Mouse (Mus musculus) MN1 (cell line): ENCODE measurements around the gene Gdpd1.
A peak's percentile ranks its signal among the peaks of the same experiment; 100 is the strongest.
"Not testable (repeated sequence)": the region's sequence is repeated elsewhere in the genome, so short reads cannot be mapped to it uniquely, and the experiment has no call there.

ENCODE experiments used
- DNase-seq: peaks from one replicate; pipeline ENCODE4 v3.0.0-alpha.2; 2016; ENCODE audit warnings: low spot score

Gene Gdpd1

GRCm38 (mm10) chr11:87073866-87074440 is at the start of gene Gdpd1:
Gdpd1 (minus strand) TSS chr11:87074062.
- peak; percentile 94 for DNase-seq

- no peak for DNase-seq
These were observed 48.0 kb upstream of the Gdpd1 start for GRCm38 (mm10) chr11:87121864-87122263.

GRCm38 (mm10) chr11:87110172-87110909 is 36.5 kb upstream of the Gdpd1 start:
- no peak for DNase-seq

DNA sequence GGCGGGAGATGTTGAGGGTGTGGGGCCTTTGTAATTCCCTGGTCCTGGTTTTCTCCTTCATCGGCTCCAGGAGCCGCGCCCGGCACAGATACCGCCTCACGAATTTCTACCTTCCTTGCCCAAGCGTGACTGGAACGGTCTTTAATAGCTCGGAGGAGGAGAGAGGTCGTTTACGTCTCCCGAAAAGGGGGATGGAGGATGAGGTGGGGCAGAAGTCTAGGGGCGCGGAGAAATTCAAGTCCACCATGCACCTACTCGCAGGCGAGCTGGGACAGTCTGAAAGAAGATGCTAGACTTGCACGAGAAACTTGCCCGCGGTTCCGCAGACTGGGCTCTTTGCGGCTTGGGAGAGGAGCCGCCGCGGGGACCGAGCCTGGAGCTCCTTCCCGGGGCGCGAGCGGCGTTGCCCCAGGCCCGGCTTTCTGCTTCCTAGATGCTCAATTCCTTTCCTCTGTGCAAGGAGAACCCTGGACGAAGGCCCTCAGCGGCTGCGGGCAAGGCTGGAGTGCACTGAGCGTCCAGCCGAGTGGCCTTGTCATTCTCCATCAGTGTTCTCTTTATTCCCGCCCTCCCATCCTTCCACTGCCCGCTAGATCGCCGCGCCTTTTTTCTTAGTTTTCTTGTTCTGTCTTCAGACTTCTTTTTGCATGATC is 35.8 kb upstream of the Gdpd1 start:
- peak; percentile 48 for DNase-seq

- peak; percentile 99 for DNase-seq
These were observed 35.1 kb upstream of the Gdpd1 start, which contains the start of gene Ska2 for GRCm38 (mm10) chr11:87108755-87109518. Ska2 (plus strand) TSS chr11:87109234.

DNA sequence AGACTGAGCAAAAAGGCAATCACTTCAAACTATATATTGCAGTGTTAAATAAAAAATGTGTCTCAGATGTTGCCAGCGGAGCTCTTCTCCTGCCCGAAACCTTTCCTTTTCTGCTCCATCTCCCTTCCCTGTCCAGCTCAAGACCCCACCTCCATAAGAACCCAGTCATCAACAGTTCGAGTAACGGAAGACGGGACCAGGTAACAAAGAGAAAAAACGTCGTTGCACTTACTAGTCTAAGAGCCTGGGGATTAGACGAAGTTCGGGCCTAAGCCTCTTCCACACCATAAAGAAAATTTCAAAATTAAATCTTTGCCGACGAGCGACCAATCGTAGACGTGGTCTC is 34.5 kb upstream of the Gdpd1 start, which contains the start of gene Prr11:
Gene Prr11, minus strand, starts transcription at position 300 of the 346 bp plus-strand sequence.
- DNase-seq, result no peak

DNA sequence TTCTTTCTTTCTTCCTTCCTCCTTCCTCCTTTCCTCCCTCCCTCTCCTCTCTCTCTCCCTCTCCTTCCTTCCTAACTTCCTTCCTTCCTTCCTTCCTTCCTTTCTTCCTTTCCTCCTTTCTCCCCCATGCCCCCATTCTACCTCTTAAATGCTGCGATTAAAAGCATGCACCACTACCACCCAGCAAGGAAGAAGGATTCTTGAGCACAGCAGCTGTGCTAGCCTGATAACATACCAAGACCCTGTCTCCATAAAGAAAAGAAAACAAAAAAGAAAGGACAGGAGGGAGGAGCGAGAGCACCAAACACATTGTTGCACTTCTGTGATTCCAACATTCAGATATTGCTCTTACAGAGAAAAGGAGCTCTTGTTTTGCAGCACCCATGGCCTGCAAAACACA is 13.3 kb upstream of the Gdpd1 start:
- no peak for DNase-seq

DNA sequence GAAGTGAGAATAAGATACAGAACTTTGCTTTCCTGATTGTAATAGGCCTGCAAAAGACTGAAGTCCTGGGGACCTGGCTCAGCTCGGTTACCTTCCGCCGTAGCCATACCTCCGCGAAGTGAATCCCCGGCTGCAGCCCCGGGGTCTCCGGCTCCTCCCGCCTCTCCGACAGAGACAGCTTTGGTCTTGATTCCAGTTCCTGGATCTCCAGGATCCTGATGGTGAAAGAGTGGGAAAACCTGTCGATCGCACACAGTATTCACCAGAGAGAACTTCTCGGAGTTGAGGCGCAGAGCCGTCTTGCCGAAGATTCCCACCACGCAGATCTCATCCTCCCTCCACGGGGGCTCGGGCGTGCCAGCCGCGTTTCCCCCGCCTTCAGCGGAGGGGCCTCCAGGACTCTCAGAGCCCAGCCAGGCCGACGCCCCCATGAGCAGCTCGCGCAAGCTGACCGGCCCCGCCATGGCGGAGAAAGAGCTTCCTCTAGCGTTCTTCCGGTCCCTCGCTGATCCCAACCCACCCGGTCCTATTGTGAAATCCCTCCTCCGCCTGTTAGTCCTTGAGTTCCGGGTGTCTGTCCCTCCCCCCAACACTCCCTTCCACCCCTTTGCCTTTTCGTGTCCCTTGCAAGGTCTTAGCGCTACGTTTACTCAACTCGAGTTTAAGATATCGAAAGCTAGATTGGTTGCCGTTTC is 12.6 kb upstream of the Gdpd1 start, which contains the start of gene Smg8:
Gene Smg8, minus strand, starts transcription at position 485 of the 695 bp plus-strand sequence.
- DNase-seq, result peak; percentile 86

GRCm38 (mm10) chr11:87085461-87085860 is 11.6 kb upstream of the Gdpd1 start:
- DNase-seq, result no peak

DNA sequence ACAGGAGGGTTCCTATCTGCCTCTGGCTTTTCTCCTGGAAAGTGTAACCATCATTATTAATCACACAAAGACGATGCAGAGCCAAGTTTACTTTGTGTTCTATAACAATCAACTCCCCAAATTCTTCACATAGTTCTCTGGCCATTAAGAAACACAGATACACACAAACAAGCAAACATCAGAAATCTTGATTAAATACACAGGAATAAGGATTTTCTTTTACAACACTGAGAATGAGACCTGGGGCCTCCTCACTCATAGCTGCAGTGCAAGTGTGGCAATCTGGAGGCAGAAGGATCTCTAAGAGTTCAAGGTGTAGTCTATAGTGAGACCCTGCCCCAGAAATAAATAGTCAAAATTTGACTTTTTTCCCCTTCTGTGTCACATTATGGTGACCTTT is 9.8 kb upstream of the Gdpd1 start:
- no peak for DNase-seq

DNA sequence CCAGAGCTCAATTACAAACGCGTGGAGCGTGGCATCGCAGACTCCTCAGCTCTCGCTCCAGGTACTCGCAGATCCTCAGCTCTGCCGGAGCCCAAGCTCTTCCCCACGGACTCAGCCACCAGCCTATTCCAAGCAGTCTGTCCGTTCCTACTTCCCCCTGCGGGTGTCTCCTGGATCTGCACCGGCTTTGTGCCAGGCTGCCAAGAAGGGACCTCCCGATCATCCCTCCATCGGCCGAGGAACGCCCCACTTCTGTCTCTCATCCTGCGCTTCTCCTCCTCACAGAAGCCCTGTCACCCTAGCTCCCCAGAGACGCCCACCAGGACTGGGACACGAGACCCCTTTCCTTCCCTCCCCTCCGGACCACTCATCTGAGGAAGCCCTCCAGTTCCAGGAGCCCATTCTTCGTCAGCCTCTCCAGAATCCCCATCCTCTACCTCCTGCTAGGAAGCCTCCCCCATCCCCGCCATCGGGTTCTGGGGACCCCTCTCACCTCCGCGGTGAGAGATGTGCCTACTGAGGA is 458 bp downstream of the Gdpd1 start:
- peak; percentile 88 for DNase-seq

DNA sequence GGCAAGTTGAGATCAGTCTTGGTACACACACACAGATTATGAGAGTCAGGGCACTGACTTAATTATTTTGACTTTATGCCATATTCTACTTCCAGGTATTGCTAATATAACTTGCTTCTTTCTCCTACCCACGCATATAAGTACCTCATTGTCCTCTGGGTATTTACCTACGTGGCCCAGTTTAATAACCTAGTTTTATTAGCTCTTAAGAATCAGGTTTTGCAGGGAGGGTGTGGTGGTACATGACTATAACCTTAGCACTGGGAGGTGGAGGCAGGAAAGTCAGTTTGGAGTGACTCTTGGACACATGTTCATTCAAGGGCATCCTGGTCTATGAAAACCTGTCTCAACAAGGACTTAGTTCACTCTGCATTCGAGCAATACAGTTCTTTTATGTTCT is 11.8 kb downstream of the Gdpd1 start:
- DNase-seq, result no peak

DNA sequence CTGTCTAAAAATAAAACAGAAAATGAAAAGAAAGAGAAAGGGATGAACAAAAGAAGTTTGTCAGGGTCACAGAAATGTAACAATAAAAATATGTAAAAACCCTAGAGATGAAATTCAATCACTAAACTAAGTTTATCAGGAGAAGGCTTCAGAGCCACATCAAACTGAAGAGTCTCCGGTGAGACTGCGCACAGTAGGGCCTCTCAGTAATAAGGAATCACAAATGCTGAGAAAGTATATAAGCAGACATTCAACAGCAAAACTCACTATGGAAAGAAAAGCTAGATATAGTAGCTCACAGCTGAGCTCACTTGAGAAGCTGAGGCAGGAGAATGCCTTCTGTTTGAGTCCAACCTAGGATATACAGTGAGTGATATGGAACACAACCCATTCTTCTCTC is 13.5 kb downstream of the Gdpd1 start:
- DNase-seq, result no peak

DNA sequence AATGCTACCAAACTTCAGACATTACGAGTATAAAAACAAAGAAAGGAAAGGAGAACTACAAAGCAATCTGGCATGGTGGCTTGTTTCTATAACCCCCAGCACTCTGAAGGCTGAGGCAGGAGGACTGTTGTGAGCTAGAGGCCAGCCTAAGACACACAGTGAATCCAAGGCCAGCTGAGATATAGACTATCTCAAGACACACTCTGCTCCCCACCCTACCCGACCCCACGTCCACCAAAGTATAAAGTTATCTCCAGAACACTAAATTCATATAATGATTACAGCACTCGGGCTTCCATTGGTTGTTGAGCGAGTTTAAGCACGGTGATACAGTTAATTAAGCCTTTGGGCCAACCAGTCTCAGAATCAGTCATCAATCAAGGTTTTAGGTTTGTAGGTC is 17.6 kb downstream of the Gdpd1 start:
- no peak for DNase-seq

DNA sequence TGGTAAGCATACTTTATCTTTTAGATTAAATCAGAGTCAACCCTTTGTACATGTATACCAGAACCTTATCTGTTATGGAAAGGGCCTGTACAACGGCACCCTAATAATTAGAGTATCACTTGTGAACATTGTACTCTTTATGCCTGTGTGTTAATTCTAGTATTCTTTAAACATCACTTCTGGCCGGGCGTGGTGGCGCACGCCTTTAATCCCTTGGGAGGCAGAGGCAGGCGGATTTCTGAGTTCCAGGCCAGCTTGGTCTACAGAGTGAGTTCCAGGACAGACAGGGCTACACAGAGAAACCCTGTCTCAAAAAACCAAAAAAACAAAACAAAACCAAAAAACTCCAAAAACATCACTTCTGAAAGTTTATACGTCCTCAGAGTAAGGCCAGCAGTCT is 25.0 kb downstream of the Gdpd1 start:
- DNase-seq, result not testable (repeated sequence)

- DNase-seq, result no peak
These were observed 26.9 kb downstream of the Gdpd1 start for GRCm38 (mm10) chr11:87046968-87047367.

DNA sequence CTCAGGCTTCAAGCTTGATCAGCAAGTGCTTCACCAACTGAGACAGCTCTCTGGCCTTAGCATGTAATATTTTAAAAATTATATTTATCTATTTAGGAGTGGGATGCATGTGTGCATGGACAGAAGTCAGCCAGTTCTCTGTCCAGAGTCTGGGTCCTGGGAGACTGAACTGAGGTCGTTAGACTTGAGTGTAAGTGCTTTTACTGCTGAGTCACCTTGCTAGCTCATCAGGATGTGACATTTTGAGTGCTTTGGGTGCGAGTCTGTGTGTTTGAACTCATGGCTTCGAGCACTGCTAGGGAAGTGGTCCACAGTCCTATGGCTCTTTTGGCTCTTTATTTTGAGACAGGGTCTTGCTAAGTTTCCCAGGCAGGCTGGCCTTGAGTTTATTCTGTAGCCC is 30.8 kb downstream of the Gdpd1 start:
- no peak for DNase-seq

DNA sequence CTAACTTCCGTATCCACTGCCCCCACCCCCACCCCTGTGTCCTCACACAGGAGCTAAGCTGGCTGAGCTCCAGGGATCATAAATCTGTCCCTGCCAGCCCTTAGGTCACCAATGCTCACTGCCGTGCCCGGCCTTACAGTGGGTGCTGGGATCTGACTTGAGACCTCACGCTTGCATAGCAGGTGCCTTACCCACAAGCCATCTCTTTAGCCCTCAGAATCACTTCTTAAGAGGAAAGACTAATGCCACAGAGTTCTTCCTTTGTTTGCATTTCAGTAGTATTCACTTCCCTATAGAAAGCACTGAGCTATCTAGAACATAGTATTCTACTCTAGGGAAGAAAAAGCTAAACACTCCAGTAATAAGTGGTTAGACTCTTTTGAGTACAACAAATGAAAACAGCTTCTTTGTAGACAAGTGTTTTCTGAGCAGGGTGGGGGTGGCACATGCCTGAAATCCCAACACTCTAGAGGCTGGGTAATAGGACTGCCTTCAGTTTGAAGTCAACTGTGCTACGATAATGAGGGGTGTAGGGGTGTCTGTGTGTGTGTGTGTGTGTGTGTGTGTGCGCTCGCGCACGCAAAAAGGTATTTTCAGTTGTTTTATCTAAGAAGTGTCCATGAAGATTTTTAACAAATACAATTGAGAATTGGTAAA is 34.4 kb downstream of the Gdpd1 start:
- peak; percentile 43 for DNase-seq

- no peak for DNase-seq
These were observed 37.7 kb downstream of the Gdpd1 start for GRCm38 (mm10) chr11:87036180-87036579.

GRCm38 (mm10) chr11:87028212-87028611 is 45.6 kb downstream of the Gdpd1 start:
- no peak for DNase-seq
